Mouse (Mus musculus): ENCODE measurements around the gene Dnajc8.
A peak's percentile ranks its signal among the peaks of the same experiment; 100 is the strongest.

The Dnajc8 gene

DNA sequence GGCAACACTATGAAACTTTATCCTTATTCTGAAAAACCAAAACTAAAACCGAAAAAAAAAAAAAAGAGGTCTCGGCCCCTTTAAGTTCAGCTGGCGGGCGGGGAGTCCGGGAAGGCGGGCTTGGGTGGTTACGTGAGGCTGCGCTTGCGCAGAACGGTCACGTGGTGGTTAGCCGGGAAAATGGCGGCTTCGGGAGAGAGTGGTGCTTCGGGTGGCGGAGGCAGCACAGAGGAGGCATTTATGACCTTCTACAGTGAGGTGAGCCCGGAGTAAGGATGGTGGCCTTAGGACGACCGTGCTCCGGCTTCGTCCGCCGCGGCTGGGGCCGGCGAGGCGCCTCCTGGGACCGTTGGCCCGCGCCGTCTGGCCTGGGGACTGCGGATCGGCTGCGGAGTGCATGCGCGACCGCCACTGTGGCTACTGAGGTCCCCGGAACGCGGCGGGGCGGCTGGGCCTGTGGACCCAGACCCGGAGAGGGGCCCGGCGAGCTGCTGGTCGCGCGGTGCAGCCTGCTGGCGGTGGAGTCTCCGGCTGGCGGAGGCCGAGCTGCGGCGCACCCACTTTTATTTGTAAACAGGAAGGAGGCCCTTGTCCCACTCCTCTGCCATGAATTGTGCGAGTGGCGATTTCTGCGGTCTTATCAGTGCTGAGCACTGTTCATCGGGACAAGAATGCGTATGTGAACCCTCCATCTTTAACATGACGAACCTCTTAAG lies at the start of gene Dnajc8:
TSS of gene Dnajc8 (plus strand) at position 145 of the 716 bp plus-strand sequence.
- TF ChIP-seq GATA4 (IDR thresholded peaks at IDR 0.05; ENCODE audit: insufficient replicate concordance, low read length) = no peak

DNA sequence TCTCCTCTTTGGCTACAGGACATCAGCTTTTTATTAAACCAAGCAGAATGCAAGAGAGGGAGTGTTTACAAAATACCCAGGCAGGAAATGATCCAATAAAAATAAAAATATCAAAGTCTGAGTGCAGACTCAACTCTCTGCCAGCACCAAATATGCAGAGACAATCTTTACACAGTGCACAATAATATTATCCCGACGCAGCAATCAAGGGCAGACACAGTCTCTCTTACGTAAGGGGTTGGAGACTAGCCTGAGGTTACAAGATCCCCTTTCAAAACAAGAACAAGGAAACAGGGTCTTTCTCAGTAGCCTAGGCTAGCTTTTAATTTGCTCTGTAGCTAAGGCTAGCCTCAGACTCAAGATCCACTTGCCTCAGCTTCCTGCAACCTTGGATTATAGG lies 46.8 kb upstream of the Dnajc8 start:
- TF ChIP-seq GATA4 (IDR thresholded peaks at IDR 0.05; ENCODE audit: insufficient replicate concordance, low read length) = no peak

DNA sequence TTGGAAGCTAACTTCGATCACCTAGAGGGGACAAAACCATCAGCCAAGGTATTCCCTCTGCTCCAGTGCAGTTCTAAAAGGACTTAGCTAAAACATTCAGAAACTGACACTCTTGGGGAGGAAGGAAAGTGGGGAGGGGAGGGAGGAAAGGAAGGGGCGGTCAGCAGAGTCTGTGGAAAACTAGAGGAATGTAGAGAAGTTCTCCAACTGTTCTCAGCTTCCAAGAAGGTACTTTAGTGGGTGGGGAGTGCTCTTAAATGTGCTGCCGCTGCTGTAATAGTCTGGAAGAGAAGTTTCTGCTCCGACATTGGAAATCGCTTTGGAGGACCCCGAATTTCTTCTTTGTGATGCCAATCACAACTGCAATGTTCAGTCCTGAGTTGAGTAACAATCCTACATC lies 46.4 kb upstream of the Dnajc8 start:
- TF ChIP-seq GATA4 (IDR thresholded peaks at IDR 0.05; ENCODE audit: insufficient replicate concordance, low read length) = no peak

DNA sequence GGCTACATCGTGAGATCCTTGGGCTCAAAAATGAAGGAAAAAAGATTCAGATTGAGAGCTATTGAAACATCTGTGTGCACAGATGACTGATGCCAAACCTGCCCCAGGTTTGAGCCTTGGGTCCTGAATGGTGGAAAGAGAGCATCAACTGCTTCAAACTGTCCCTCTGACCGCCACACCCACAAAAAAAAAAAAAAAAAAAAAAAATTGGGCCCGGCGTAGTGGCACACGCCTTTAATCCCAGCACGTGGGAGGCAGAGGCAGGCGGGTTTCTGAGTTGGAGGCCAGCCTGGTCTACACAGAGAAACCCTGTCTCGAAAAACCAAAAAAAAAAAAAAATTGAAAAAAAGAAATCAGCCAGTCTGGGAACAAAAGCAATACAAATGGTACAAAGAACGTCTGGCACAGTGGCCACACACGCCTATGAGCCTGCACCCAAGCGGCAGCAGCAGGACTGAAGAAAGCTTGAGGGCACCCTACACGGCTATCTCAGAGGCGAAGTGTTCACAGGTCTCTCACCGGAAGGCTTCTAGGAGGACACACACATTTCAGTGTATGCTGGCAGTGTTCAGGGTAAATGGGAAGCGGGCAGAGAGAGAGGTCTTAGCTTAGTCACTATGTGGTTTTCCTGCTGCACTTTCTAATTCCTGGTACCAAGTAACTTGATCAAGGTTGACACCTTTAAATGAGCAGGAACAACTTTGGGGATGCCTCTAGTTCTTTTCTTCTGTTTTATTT lies 44.9 kb upstream of the Dnajc8 start:
- TF ChIP-seq GATA4 (IDR thresholded peaks at IDR 0.05; ENCODE audit: insufficient replicate concordance, low read length) = no peak

DNA sequence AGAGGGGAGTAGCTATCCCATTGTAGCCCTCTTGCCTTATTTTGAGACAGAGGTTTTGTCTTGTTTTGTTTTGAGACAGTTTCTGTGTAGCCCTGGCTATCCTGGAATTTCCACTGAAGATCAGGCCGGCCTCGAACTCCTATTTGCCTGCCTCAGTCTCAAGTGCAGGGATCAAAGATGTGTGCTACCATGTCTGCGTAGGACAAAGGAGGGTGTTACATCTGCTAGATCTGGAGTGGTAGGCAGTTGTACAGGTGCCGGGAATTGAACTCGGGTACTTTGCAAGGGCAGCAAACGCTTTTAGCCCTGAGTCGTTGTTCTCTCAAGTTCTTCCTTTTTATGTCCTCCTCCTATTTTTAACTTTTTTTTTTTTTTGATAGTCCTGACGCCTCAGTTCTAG lies 44.3 kb upstream of the Dnajc8 start:
- TF ChIP-seq GATA4 (IDR thresholded peaks at IDR 0.05; ENCODE audit: insufficient replicate concordance, low read length) = no peak

DNA sequence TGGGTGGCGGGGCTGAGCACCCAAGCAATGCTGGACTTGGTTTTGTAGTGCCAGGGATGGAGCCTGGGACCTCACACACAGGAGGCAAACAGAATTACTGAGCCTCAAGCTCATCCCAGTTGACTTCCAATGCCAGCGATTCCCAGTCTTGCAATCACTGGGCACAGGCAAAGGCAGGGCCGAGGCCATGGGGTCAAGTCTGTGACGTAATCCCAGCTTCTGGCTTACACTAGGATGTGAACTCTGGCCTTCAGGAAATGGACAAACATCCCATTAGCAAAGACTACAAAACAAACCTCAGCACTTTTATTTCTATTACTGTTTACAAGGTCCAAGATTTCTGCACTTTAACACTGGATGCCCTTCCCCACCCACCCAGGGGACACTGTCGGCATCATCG lies 43.6 kb upstream of the Dnajc8 start:
- peak; percentile 36; the same call in 1 of the 2 replicates for TF ChIP-seq GATA4 (IDR thresholded peaks at IDR 0.05; ENCODE audit: insufficient replicate concordance, low read length)

DNA sequence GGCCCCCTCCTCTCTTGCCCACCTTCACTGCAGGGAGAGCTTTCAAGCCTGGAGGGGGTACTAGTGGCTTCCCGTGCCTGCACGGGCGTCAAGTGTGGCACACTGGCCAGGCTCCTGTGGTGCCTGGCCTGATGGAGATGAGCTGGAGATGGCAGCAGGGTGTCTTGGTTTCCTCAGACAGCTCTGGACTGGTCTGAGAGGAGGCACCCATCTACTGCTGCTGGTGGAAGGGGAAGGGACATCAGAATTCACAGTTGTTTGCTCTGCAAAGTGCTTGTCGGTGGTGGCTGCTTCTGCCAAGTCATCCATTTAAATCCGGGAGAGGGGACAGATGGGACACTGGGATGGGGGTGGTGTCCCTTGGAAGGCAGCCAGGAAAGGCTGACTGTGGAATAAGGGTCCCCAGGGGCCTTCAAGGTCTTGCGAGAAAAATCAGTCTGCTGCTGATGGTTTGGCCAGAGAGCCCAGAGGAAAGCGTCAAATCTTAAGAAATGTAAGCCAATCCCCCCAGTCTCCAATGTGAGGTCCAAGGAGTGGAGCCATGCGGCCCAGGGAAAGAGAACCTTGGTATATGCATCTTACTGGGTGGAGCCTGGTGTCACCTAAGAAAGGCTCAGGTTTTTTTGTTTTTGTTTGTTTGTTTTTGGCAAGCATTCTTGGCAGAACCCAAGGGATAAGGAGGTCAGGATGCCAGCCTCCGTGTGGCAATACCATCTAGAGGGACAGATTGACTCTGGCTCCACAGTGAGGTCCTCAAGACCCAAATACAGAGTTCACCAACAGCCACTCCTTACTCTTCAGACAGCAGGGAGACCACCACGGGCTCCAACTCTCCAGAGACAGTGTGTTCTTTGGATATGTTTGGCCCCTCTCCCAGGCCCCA lies 42.9 kb upstream of the Dnajc8 start:
- no peak for TF ChIP-seq GATA4 (IDR thresholded peaks at IDR 0.05; ENCODE audit: insufficient replicate concordance, low read length)

DNA sequence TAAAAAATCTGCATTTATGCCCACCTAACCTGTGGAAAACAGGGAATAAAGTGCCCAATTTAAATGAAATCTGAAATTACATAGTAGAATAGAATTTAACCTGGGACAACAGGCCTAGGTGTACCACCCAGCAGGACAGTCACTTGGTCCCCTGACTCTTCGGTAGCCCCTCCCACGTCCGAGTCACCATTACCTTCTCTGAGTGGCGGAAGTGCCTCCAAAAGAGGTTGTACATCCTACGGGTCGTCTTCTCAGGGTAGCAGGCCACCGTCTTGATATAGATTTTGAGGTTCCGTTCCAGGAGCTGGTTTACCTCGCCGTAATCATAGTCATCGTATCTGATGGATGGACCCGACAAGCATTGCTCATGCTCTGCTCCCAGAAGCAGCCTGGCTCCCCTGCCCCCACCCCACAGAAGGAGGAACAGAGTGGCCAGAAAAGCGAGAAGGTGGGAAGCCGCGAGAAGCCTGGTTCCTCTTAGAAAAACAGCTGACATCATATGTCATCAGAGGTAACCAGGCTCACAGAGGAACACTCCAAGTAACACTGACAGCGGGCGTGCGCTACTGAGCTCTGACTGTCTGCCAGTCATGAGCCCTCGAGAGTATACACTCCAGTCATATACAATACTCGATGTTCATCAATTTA lies 41.0 kb upstream of the Dnajc8 start:
- no peak for TF ChIP-seq GATA4 (IDR thresholded peaks at IDR 0.05; ENCODE audit: insufficient replicate concordance, low read length)

DNA sequence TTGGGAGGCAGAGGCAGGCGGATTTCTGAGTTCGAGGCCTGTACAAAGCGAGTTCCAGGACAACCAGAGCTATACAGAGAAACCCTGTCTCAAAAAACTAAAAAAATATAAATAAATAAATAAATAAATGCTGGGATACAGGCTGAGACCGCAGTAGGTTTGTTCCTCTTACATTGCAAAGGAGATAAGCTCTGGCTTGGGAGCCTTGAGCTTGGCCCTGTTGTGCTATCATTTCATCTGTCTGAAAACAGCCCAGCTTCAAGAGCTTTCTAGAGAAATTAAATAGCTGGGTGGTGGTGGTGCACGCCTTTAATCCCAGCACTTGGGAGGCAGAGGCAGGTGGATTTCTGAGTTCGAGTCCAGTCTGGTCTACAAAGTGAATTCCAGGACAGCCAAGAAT lies 33.7 kb upstream of the Dnajc8 start:
- no peak for TF ChIP-seq GATA4 (IDR thresholded peaks at IDR 0.05; ENCODE audit: insufficient replicate concordance, low read length)

DNA sequence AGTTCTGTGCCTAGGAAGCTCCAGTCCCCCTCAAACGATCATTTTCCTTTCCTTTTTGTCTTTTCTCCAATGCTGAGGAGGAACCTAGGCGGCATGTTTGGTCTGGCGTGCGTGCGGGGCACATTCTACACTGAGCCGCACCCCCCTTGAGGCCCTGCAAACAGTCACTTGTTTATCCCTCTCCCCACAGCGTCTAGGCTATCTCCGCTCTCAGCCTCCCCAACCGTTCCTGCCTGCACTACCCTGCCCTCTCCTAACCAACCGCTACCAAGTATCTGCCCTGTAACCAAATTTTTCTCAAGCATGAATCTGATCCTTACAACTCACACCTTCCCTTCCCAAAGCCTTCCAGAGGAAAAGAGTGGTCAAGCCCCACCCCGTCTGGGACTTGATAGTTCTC lies 32.0 kb upstream of the Dnajc8 start:
- TF ChIP-seq GATA4 (IDR thresholded peaks at IDR 0.05; ENCODE audit: insufficient replicate concordance, low read length) = no peak

DNA sequence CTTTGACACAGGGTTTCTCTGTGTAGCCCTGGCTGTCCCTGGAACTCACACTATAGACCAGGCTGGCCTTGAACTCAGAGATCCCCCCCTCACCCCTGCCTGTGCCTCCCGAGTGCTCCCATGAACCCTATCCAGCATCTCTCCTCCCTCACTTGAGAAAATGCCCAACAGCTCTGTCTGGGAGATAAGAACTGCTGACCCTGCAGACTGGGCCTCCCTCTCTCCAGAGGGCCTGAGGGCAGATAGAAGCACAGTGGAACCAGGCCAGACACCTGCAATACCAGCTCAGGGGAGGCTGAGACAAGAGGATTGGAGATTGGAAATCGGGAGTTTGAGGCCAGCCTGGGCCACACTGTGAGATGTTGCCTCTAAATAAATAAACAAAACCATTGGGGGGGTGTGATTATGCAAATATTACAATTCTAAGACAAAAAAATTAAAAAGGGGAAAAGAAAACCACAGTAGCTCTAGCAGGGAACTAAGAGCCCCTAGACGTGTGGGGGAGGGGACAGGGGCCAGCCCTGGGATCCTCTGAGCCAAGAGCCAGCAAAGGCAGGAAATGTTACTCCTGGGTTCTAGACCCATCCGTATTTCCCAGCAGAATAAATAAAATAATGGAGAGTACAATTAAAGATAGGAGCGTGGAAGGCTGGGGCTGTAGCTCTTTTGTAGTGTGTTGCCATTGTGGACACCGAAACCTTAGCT lies 30.2 kb upstream of the Dnajc8 start:
- 0 out of 2 replicates have a peak, but pooled peaks have one; percentile 14 for TF ChIP-seq GATA4 (IDR thresholded peaks at IDR 0.05; ENCODE audit: insufficient replicate concordance, low read length)

DNA sequence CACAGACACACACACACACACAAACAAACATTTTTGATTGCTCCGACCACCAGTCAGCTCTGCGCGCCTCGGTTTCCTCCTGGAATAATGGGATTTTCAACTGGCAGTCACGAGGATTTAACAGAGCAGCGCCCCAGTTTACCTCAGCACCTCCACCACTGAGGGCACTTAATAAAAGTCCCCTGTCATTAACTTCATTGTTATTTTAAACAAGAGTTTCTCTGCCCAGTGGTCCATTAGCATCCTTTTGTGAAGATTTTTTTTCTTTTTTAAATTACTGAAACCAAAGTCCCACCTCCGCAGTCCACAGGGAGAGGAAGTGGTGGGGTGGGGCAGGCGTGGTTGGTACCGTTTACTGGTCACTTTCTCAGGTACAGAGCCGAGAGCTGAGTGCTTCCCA lies 29.6 kb upstream of the Dnajc8 start:
- TF ChIP-seq GATA4 (IDR thresholded peaks at IDR 0.05; ENCODE audit: insufficient replicate concordance, low read length) = no peak

DNA sequence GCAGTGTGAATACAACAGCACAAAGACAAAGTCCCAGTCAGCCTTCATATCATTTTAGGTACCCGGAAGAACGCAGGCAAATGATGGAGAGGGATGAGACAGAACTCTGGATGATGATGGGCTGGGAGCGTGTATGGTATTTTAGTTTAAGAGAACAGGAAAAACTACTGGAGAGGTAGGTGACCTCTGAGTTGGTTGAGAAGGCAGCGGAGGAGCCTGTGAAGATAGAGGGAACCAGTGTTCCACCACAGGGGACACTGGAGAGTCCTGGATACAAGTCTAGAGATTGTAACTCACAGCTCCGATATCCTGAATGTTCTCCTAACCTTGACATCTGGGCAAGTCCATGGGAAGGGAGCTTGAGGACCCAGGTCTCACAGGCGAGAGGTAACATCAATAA lies 29.1 kb upstream of the Dnajc8 start:
- TF ChIP-seq GATA4 (IDR thresholded peaks at IDR 0.05; ENCODE audit: insufficient replicate concordance, low read length) = no peak

DNA sequence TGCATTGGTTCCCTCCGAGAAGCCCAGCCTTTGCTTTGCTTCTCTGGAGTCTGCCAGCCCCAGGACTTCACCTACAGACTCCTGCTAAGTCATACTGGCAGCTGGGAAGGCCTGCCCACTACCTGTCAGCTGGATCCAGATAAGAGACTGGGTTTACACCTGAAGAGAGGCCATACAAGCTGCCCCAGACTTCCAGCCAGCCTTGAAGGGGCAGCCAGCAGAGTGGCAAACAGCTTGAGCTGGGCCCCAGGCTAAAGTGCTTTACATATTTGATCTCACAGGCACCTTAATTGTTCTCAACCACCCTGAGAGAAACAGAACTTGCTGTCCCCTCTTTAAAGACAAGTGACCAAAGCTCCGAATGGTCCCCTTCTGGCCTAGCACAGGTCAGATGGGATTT lies 28.1 kb upstream of the Dnajc8 start:
- no peak for TF ChIP-seq GATA4 (IDR thresholded peaks at IDR 0.05; ENCODE audit: insufficient replicate concordance, low read length)
